Mouse (Mus musculus) stomach, embryonic 14.5 days (tissue): ENCODE data around the gene Bcl2l2. TPM values are rescaled to one million over a fixed set of nuclear protein-coding genes. Genes with fewer than 3 reads are reported as not detected.

Experiments used
- ATAC-seq: fragments of 200-750 bp; cut with Nextera tagmentation; 2 replicates; pipeline ENCODE4 v1.8.0; 2017; ENCODE audit warnings: low read depth, moderate TSS enrichment; ENCODE audit not compliant: insufficient number of reproducible peaks, insufficient read depth, low FRiP score
- H3K27ac ChIP-seq: fragments of 300-500 bp; sonication (generic); 2 replicates; pipeline ENCODE4 v1.5.1; 2014; ENCODE audit warnings: mild to moderate bottlenecking, low read length, moderate library complexity, mixed read lengths
- H3K27me3 ChIP-seq: fragments of 300-500 bp; sonication (generic); 2 replicates; pipeline ENCODE4 v1.6.1; 2014; ENCODE audit warnings: low read length, control low read depth, mixed read lengths; ENCODE audit not compliant: control insufficient read depth, insufficient read depth
- H3K36me3 ChIP-seq: fragments of 300-500 bp; sonication (generic); 2 replicates; pipeline ENCODE4 v1.6.1; 2014; ENCODE audit warnings: mild to moderate bottlenecking, control low read depth, low read length, moderate library complexity, mixed read lengths; ENCODE audit not compliant: control insufficient read depth, insufficient read depth
- H3K4me1 ChIP-seq: fragments of 300-500 bp; sonication (generic); 2 replicates; pipeline ENCODE4 v1.6.1; 2014; ENCODE audit warnings: low read length, control low read depth, mixed read lengths; ENCODE audit not compliant: control insufficient read depth, insufficient read depth
- H3K4me2 ChIP-seq: fragments of 300-500 bp; sonication (generic); replicated peaks from 2 replicates; pipeline ENCODE4 v1.6.1; 2014; ENCODE audit warnings: low read depth, low read length, control low read depth
- H3K4me3 ChIP-seq: fragments of 300-500 bp; sonication (generic); 2 replicates; pipeline ENCODE4 v1.5.1; 2014; ENCODE audit warnings: low read depth, low read length, control low read depth
- H3K9ac ChIP-seq: fragments of 300-500 bp; sonication (generic); replicated peaks from 2 replicates; pipeline ENCODE4 v1.6.1; 2014; ENCODE audit warnings: low read depth, mild to moderate bottlenecking, control low read depth, low read length, moderate library complexity, mixed read lengths
- H3K9me3 ChIP-seq: fragments of 300-500 bp; sonication (generic); 2 replicates; pipeline ENCODE4 v1.6.1; 2016; ENCODE audit warnings: low read depth, low read length, control low read depth; ENCODE audit not compliant: control insufficient read depth
- WGBS: fragments of 180-500 bp; shearing (Covaris S2); extraction: QIAGEN DNeasy Blood & Tissue Kit; methylation state at CpG from one replicate; pipeline ENCODE4 v1.1.7; 2014; 5-methylcytosine and 5-hydroxymethylcytosine counted together
- polyA plus RNA-seq: library from polyadenylated mRNA; unstranded; fragments of >200 nt; fragmentation: Nextera tagmentation; extraction: Ambion mirVana; gene quantifications from 2 replicates; pipeline ENCODE4 v1.2.1, GENCODE M21; 2014

The Bcl2l2 gene
- 6.1 and 6.2 TPM in 2 replicates for polyA plus RNA-seq

GRCm38 (mm10) chr14:54883154-54884021 lies at the start of gene Bcl2l2, which contains the start of gene Gm20521:
TSS of gene Bcl2l2 (plus strand) at chr14:54883377.
TSS of gene Gm20521 (plus strand) at chr14:54883441.
- Histone ChIP-seq H3K36me3 (peaks cover 12% of the 10 kb centered on the region; the same call in 1 of the 2 replicates), H3K4me3 (peak within 1 kb of the TSS; percentile 73), H3K27me3 (no peaks in the 10 kb centered on the region), H3K27ac (peak within 1 kb of the TSS; percentile 97), H3K4me2 (peak within 1 kb of the TSS; percentile 84), H3K4me1 (peaks cover 16% of the 10 kb centered on the region), H3K9me3 (no peaks in the 10 kb centered on the region), H3K9ac (peak within 1 kb of the TSS; percentile 79)
- WGBS, result under 1% methylated on average over 27 of the region's 27 CpGs
- peak; percentile 84 for ATAC-seq

- no peaks in the 10 kb centered on the region for H3K27me3 ChIP-seq
- no peaks in the 10 kb centered on the region for H3K36me3 ChIP-seq
- no peaks in the 10 kb centered on the region for H3K9me3 ChIP-seq
- no peak overlapping the region for H3K27ac ChIP-seq
- H3K9ac ChIP-seq, result no peak overlapping the region
- no peak overlapping the region for H3K4me2 ChIP-seq
- WGBS, result 1% methylated on average over 4 of the region's 4 CpGs
- no peak overlapping the region for H3K4me3 ChIP-seq
- H3K4me1 ChIP-seq, result no peaks in the 10 kb centered on the region
- no peak for ATAC-seq
Observed at GRCm38 (mm10) chr14:54843461-54843860, 39.7 kb upstream of the Bcl2l2 start.

GRCm38 (mm10) chr14:54855726-54856125 lies 27.5 kb upstream of the Bcl2l2 start:
- no peaks in the 10 kb centered on the region for H3K27me3 ChIP-seq
- 95% methylated on average over 3 of the region's 3 CpGs for WGBS
- no peaks in the 10 kb centered on the region for H3K9me3 ChIP-seq
- no peak overlapping the region for H3K4me3 ChIP-seq
- peaks cover 20% of the 10 kb centered on the region; the same call in 1 of the 2 replicates for H3K36me3 ChIP-seq
- H3K4me1 ChIP-seq, result no peaks in the 10 kb centered on the region
- no peak overlapping the region for H3K9ac ChIP-seq
- H3K27ac ChIP-seq, result no peak overlapping the region
- no peak overlapping the region for H3K4me2 ChIP-seq
- no peak for ATAC-seq

GRCm38 (mm10) chr14:54856703-54857102 lies 26.5 kb upstream of the Bcl2l2 start:
- Histone ChIP-seq H3K4me3 (no peak overlapping the region), H3K9me3 (no peaks in the 10 kb centered on the region), H3K4me2 (no peak overlapping the region), H3K27me3 (no peaks in the 10 kb centered on the region), H3K9ac (no peak overlapping the region), H3K27ac (no peak overlapping the region), H3K36me3 (peaks cover 20% of the 10 kb centered on the region; the same call in 1 of the 2 replicates), H3K4me1 (no peaks in the 10 kb centered on the region)
- WGBS, result 82% methylated on average over 7 of the region's 7 CpGs
- ATAC-seq, result no peak

GRCm38 (mm10) chr14:54857891-54858290 lies 25.3 kb upstream of the Bcl2l2 start:
- no peak overlapping the region for H3K27ac ChIP-seq
- H3K9ac ChIP-seq, result no peak overlapping the region
- no peaks in the 10 kb centered on the region for H3K9me3 ChIP-seq
- no peak overlapping the region for H3K4me3 ChIP-seq
- no peaks in the 10 kb centered on the region for H3K27me3 ChIP-seq
- 90% methylated on average over 9 of the region's 9 CpGs for WGBS
- no peak overlapping the region for H3K4me2 ChIP-seq
- H3K36me3 ChIP-seq, result peaks cover 20% of the 10 kb centered on the region; the same call in 1 of the 2 replicates
- no peak for ATAC-seq
- no peaks in the 10 kb centered on the region for H3K4me1 ChIP-seq

GRCm38 (mm10) chr14:54860511-54860910 lies 22.7 kb upstream of the Bcl2l2 start:
- Histone ChIP-seq H3K27ac (no peak overlapping the region), H3K27me3 (no peaks in the 10 kb centered on the region), H3K4me3 (no peak overlapping the region), H3K9me3 (no peaks in the 10 kb centered on the region), H3K9ac (no peak overlapping the region), H3K36me3 (peaks cover 16% of the 10 kb centered on the region; the same call in 1 of the 2 replicates), H3K4me2 (no peak overlapping the region), H3K4me1 (no peaks in the 10 kb centered on the region; the same call in 1 of the 2 replicates)
- ATAC-seq, result no peak
- WGBS, result 51% methylated on average over 2 of the region's 2 CpGs

GRCm38 (mm10) chr14:54863501-54864312 lies 19.5 kb upstream of the Bcl2l2 start:
- no peaks in the 10 kb centered on the region for H3K36me3 ChIP-seq
- peak overlapping the region; percentile 60 for H3K9ac ChIP-seq
- H3K4me3 ChIP-seq, result peak overlapping the region; percentile 76
- peak overlapping the region; percentile 53; the same call in 1 of the 2 replicates for H3K27ac ChIP-seq
- no peaks in the 10 kb centered on the region for H3K27me3 ChIP-seq
- H3K4me1 ChIP-seq, result no peaks in the 10 kb centered on the region; the same call in 1 of the 2 replicates
- ATAC-seq, result peak; percentile 100
- H3K4me2 ChIP-seq, result peak overlapping the region; percentile 69
- 1% methylated on average over 46 of the region's 56 CpGs for WGBS
- no peaks in the 10 kb centered on the region for H3K9me3 ChIP-seq
